Mouse (Mus musculus) embryonic facial prominence, embryonic 14.5 days (tissue): ENCODE measurements around the gene Ugt1a10. TPM values are rescaled to one million over a fixed set of nuclear protein-coding genes. Genes with fewer than 3 reads are reported as not detected.
"Not testable (repeated sequence)": the region's sequence is repeated elsewhere in the genome, so short reads cannot be mapped to it uniquely, and the experiment has no call there.

Experiments used
- ATAC-seq: fragments of 200-750 bp; cut with Nextera tagmentation; 2 replicates; pipeline ENCODE4 v1.8.0; 2017; ENCODE audit warnings: low read depth, moderate number of reproducible peaks, moderate TSS enrichment
- DNase-seq: peaks from one replicate; pipeline ENCODE4 v3.0.0-alpha.2; 2015; ENCODE audit warnings: low spot score
- H3K27ac ChIP-seq: fragments of 300-500 bp; sonication (generic); replicated peaks from 2 replicates; pipeline ENCODE4 v1.5.1; 2014; ENCODE audit warnings: low read depth, mild to moderate bottlenecking, low read length, moderate library complexity
- H3K27me3 ChIP-seq: fragments of 300-500 bp; sonication (generic); replicated peaks from 2 replicates; pipeline ENCODE4 v1.6.1; 2014; ENCODE audit warnings: low read length; ENCODE audit not compliant: control insufficient read depth, insufficient read depth
- H3K36me3 ChIP-seq: fragments of 300-500 bp; sonication (generic); 2 replicates; pipeline ENCODE4 v1.6.1; 2014; ENCODE audit warnings: low read length, mixed read lengths; ENCODE audit not compliant: control insufficient read depth, insufficient read depth
- H3K4me1 ChIP-seq: fragments of 300-500 bp; sonication (generic); 2 replicates; pipeline ENCODE4 v1.6.1; 2014; ENCODE audit warnings: antibody characterized with exemption, low read length; ENCODE audit not compliant: control insufficient read depth, insufficient read depth
- H3K4me2 ChIP-seq: fragments of 300-500 bp; sonication (generic); 2 replicates; pipeline ENCODE4 v1.6.1; 2014; ENCODE audit warnings: low read depth, mild to moderate bottlenecking, low read length, moderate library complexity, mixed read lengths
- H3K4me3 ChIP-seq: fragments of 300-500 bp; sonication (generic); 2 replicates; pipeline ENCODE4 v1.5.1; 2014; ENCODE audit warnings: low read depth, mild to moderate bottlenecking, low read length
- H3K9ac ChIP-seq: fragments of 300-500 bp; sonication (generic); 2 replicates; pipeline ENCODE4 v1.6.1; 2014; ENCODE audit warnings: low read depth, mild to moderate bottlenecking, low read length, moderate library complexity, mixed read lengths
- H3K9me3 ChIP-seq: fragments of 300-500 bp; sonication (generic); 2 replicates; pipeline ENCODE4 v1.6.1; 2016; ENCODE audit warnings: low read length; ENCODE audit not compliant: control insufficient read depth
- WGBS: fragments of 180-500 bp; shearing (Covaris S2); extraction: QIAGEN DNeasy Blood & Tissue Kit; methylation state at CpG from one replicate; pipeline ENCODE4 v1.1.7; 2014; 5-methylcytosine and 5-hydroxymethylcytosine counted together
- polyA plus RNA-seq: library from polyadenylated mRNA; unstranded; fragments of >200 nt; fragmentation: Nextera tagmentation; extraction: Ambion mirVana; gene quantifications from 2 replicates; pipeline ENCODE4 v1.2.1, GENCODE M21; 2014

Gene Ugt1a10
- polyA plus RNA-seq, 1 experiment from 2014 or later, result not detected

- H3K4me1 ChIP-seq, H3K4me3 ChIP-seq, H3K4me2 ChIP-seq, H3K27me3 ChIP-seq, H3K9me3 ChIP-seq, H3K36me3 ChIP-seq, H3K27ac ChIP-seq, ATAC-seq, DNase-seq, H3K9ac ChIP-seq: not testable (repeated sequence)
- WGBS, result 74% methylated on average over 4 of the region's 5 CpGs
Observed at GRCm38 (mm10) chr1:88103697-88104468, 48.7 kb downstream of the Ugt1a10 start.

GRCm38 (mm10) chr1:88104667-88105430, 49.7 kb downstream of the Ugt1a10 start:
- Histone ChIP-seq H3K4me3 (no peak overlapping the region), H3K27ac (no peak overlapping the region), H3K36me3 (no peaks in the 10 kb centered on the region), H3K9ac (no peak overlapping the region), H3K9me3 (no peaks in the 10 kb centered on the region), H3K4me1 (no peaks in the 10 kb centered on the region), H3K4me2 (no peak overlapping the region), H3K27me3 (no peaks in the 10 kb centered on the region)
- DNase-seq, result no peak
- WGBS, result 72% methylated on average over 1 of the region's 1 CpGs
- ATAC-seq, result no peak

DNA sequence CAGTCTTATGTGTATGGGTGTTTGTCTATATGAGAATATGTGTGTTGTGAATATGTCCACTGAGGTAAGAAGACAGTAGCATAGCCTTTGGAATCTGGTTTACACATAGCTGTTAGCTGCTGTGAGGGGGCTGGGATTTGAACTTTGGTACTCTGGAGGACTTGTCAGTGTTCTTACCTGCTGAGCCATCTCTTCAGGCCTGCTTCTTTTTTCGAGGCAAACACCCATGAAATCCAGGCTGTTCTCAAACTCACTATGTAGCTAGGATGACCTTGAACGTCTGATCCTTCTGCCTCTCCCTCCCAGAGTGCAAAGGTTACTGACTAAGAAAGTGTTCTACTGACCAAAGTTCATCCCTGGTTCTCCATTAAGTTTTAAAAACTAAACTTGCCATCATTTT, 50.5 kb downstream of the Ugt1a10 start:
- Histone ChIP-seq H3K27me3 (no peaks in the 10 kb centered on the region), H3K9me3 (no peaks in the 10 kb centered on the region), H3K27ac (no peak overlapping the region), H3K4me1 (no peaks in the 10 kb centered on the region), H3K36me3 (no peaks in the 10 kb centered on the region), H3K4me2 (no peak overlapping the region), H3K9ac (no peak overlapping the region), H3K4me3 (no peak overlapping the region)
- DNase-seq (no peak), ATAC-seq (no peak)
- WGBS, result 57% methylated on average over 2 of the region's 2 CpGs

GRCm38 (mm10) chr1:88109027-88109557, 53.9 kb downstream of the Ugt1a10 start:
- not testable (repeated sequence) for H3K4me1 ChIP-seq, H3K9ac ChIP-seq, H3K4me2 ChIP-seq, H3K27me3 ChIP-seq, H3K36me3 ChIP-seq, ATAC-seq, DNase-seq, H3K27ac ChIP-seq, H3K4me3 ChIP-seq
- 83% methylated on average over 2 of the region's 2 CpGs for WGBS
- H3K9me3 ChIP-seq, result 0 out of 2 replicates have a peak, but pooled peaks cover 10% of the 10 kb centered on the region

DNA sequence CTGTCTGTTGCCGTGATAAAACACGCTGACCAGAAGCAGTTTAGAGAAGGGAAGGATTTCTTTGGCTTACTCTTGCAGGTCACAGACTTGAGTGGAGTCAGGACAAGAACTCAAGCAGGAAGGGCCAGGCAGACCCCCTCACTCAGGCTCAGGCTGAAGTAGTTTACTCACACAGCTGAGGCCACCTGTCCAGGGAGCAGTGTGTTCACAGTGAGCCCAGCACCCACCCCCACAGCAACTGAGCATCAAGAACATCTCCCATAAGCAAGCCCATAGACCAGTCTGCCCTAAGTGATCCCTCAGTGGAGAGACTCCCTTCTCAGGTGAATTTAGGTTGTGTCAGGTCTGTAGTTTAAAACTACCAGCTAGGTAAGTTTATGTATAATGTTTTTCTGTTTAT, 54.4 kb downstream of the Ugt1a10 start:
- WGBS, result 77% methylated on average over 2 of the region's 2 CpGs
- not testable (repeated sequence) for H3K9ac ChIP-seq, H3K27me3 ChIP-seq, H3K4me2 ChIP-seq, H3K4me3 ChIP-seq, H3K27ac ChIP-seq, H3K4me1 ChIP-seq, DNase-seq, H3K36me3 ChIP-seq, ATAC-seq
- H3K9me3 ChIP-seq, result 0 out of 2 replicates have a peak, but pooled peaks cover 10% of the 10 kb centered on the region

DNA sequence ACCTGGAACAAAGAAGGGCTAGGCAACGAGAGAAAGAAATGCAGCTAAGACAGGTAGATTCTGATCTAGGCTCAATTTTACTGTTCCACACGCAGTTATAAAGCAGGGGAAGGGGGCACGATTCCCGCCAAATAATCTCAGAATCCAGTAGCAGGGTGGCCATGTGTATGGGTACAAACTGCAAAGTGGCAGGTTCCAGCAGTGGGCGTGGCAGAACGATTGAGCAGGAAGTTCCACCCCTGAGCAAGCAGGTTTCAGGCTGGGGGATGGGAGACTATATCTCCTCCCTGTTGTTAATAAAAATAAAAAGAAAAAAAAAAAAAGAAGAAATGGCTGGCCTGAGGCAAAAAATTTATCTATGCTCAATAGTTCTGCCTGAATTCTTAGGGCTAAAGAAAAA, 57.6 kb downstream of the Ugt1a10 start:
- 97% methylated on average over 6 of the region's 6 CpGs for WGBS
- not testable (repeated sequence) for H3K4me1 ChIP-seq, H3K36me3 ChIP-seq, H3K9ac ChIP-seq, H3K27ac ChIP-seq, ATAC-seq, H3K27me3 ChIP-seq, H3K4me2 ChIP-seq, DNase-seq, H3K4me3 ChIP-seq
- H3K9me3 ChIP-seq, result 0 out of 2 replicates have a peak, but pooled peaks cover 10% of the 10 kb centered on the region

GRCm38 (mm10) chr1:88120550-88120949, 65.4 kb downstream of the Ugt1a10 start:
- not testable (repeated sequence) for DNase-seq
- WGBS, result 21% methylated on average over 4 of the region's 4 CpGs

GRCm38 (mm10) chr1:88121521-88121920, 66.3 kb downstream of the Ugt1a10 start:
- not testable (repeated sequence) for DNase-seq, ATAC-seq, H3K4me3 ChIP-seq, H3K36me3 ChIP-seq, H3K9me3 ChIP-seq, H3K4me2 ChIP-seq, H3K9ac ChIP-seq, H3K27ac ChIP-seq, H3K27me3 ChIP-seq, H3K4me1 ChIP-seq
- no CpG with 5 or more reads among the region's 1 CpGs for WGBS

More at GRCm38 (mm10) chr1:88120550-88120949, 65.4 kb downstream of the Ugt1a10 start:
- not testable (repeated sequence) for ATAC-seq, H3K27ac ChIP-seq, H3K27me3 ChIP-seq, H3K36me3 ChIP-seq, H3K9ac ChIP-seq, H3K9me3 ChIP-seq, H3K4me1 ChIP-seq, H3K4me2 ChIP-seq, H3K4me3 ChIP-seq
